Mouse (Mus musculus): Measurements from ENCODE around the gene Smpd3. TPM values are rescaled to one million over a fixed set of nuclear protein-coding genes. Genes with fewer than 3 reads are reported as not detected.

Gene Smpd3
- polyA plus RNA-seq, 1 experiment from 2014 or later = 1.0 TPM

GRCm38 (mm10) chr8:106335196-106335595 is 2.6 kb downstream of the Smpd3 start:
- 59% methylated on average over 4 of the region's 4 CpGs for WGBS
- no peak for ATAC-seq (ENCODE audit: low FRiP score, low TSS enrichment)

GRCm38 (mm10) chr8:106333346-106333745 is 4.4 kb downstream of the Smpd3 start:
- WGBS = 39% methylated on average over 8 of the region's 8 CpGs
- Histone ChIP-seq H3K36me3 (ENCODE audit: insufficient read depth, low read length) (no peaks in the 10 kb centered on the region), H3K9ac (replicated peaks; ENCODE audit: low read length) (no peak overlapping the region), H3K4me3 (ENCODE audit: low read length) (no peak overlapping the region), H3K4me2 (replicated peaks; ENCODE audit: low read depth, low read length) (no peak overlapping the region), H3K9me3 (ENCODE audit: low read length) (no peaks in the 10 kb centered on the region), H3K27ac (ENCODE audit: low read length) (no peak overlapping the region), H3K4me1 (ENCODE audit: insufficient read depth, low read length) (peaks cover 5% of the 10 kb centered on the region; the same call in 1 of the 2 replicates), H3K27me3 (ENCODE audit: insufficient read depth, low read length) (peaks cover 28% of the 10 kb centered on the region)
- no peak for ATAC-seq (ENCODE audit: low FRiP score, low TSS enrichment)

More at GRCm38 (mm10) chr8:106335196-106335595, 2.6 kb downstream of the Smpd3 start:
- Histone ChIP-seq H3K27me3 (ENCODE audit: insufficient read depth, low read length) (peaks cover 28% of the 10 kb centered on the region), H3K36me3 (ENCODE audit: insufficient read depth, low read length) (no peaks in the 10 kb centered on the region), H3K9ac (replicated peaks; ENCODE audit: low read length) (no peak overlapping the region), H3K4me3 (ENCODE audit: low read length) (no peak overlapping the region), H3K27ac (ENCODE audit: low read length) (no peak overlapping the region), H3K4me1 (ENCODE audit: insufficient read depth, low read length) (peaks cover 11% of the 10 kb centered on the region), H3K9me3 (ENCODE audit: low read length) (no peaks in the 10 kb centered on the region), H3K4me2 (replicated peaks; ENCODE audit: low read depth, low read length) (no peak overlapping the region)

- H3K9me3 ChIP-seq (ENCODE audit: low read length) = no peaks in the 10 kb centered on the region
- peaks cover 3% of the 10 kb centered on the region; the same call in 1 of the 2 replicates for H3K4me1 ChIP-seq (ENCODE audit: insufficient read depth, low read length)
- H3K36me3 ChIP-seq (ENCODE audit: insufficient read depth, low read length) = no peaks in the 10 kb centered on the region
- H3K9ac ChIP-seq (replicated peaks; ENCODE audit: low read length) = no peak overlapping the region
- WGBS = 45% methylated on average over 4 of the region's 4 CpGs
- no peak overlapping the region for H3K27ac ChIP-seq (ENCODE audit: low read length)
- H3K4me3 ChIP-seq (ENCODE audit: low read length) = no peak overlapping the region
- peaks cover 27% of the 10 kb centered on the region for H3K27me3 ChIP-seq (ENCODE audit: insufficient read depth, low read length)
- H3K4me2 ChIP-seq (replicated peaks; ENCODE audit: low read depth, low read length) = no peak overlapping the region
- ATAC-seq (ENCODE audit: low FRiP score, low TSS enrichment) = no peak
Measured at GRCm38 (mm10) chr8:106332498-106332897, 5.3 kb downstream of the Smpd3 start.

- 79% methylated on average over 4 of the region's 4 CpGs for WGBS
- no peak overlapping the region for H3K9ac ChIP-seq (replicated peaks; ENCODE audit: low read length)
- H3K4me2 ChIP-seq (replicated peaks; ENCODE audit: low read depth, low read length) = no peak overlapping the region
- no peaks in the 10 kb centered on the region for H3K9me3 ChIP-seq (ENCODE audit: low read length)
- H3K27ac ChIP-seq (ENCODE audit: low read length) = no peak overlapping the region
- ATAC-seq (ENCODE audit: low FRiP score, low TSS enrichment) = no peak
- H3K36me3 ChIP-seq (ENCODE audit: insufficient read depth, low read length) = no peaks in the 10 kb centered on the region
- no peak overlapping the region for H3K4me3 ChIP-seq (ENCODE audit: low read length)
- H3K4me1 ChIP-seq (ENCODE audit: insufficient read depth, low read length) = no peaks in the 10 kb centered on the region
- no peaks in the 10 kb centered on the region for H3K27me3 ChIP-seq (ENCODE audit: insufficient read depth, low read length)
Measured at GRCm38 (mm10) chr8:106326624-106327023, 11.2 kb downstream of the Smpd3 start.

GRCm38 (mm10) chr8:106321434-106321833 is 16.4 kb downstream of the Smpd3 start:
- Histone ChIP-seq H3K4me1 (ENCODE audit: insufficient read depth, low read length) (no peaks in the 10 kb centered on the region), H3K27me3 (ENCODE audit: insufficient read depth, low read length) (no peaks in the 10 kb centered on the region), H3K4me2 (replicated peaks; ENCODE audit: low read depth, low read length) (no peak overlapping the region), H3K9ac (replicated peaks; ENCODE audit: low read length) (no peak overlapping the region), H3K36me3 (ENCODE audit: insufficient read depth, low read length) (no peaks in the 10 kb centered on the region), H3K4me3 (ENCODE audit: low read length) (no peak overlapping the region), H3K27ac (ENCODE audit: low read length) (no peak overlapping the region), H3K9me3 (ENCODE audit: low read length) (no peaks in the 10 kb centered on the region)
- no peak for ATAC-seq (ENCODE audit: low FRiP score, low TSS enrichment)
- 83% methylated on average over 7 of the region's 7 CpGs for WGBS

GRCm38 (mm10) chr8:106320002-106320401 is 17.8 kb downstream of the Smpd3 start:
- H3K27me3 ChIP-seq (ENCODE audit: insufficient read depth, low read length) = no peaks in the 10 kb centered on the region
- ATAC-seq (ENCODE audit: low FRiP score, low TSS enrichment) = no peak
- H3K27ac ChIP-seq (ENCODE audit: low read length) = no peak overlapping the region
- 67% methylated on average over 6 of the region's 6 CpGs for WGBS
- H3K4me1 ChIP-seq (ENCODE audit: insufficient read depth, low read length) = no peaks in the 10 kb centered on the region
- H3K4me2 ChIP-seq (replicated peaks; ENCODE audit: low read depth, low read length) = no peak overlapping the region
- no peaks in the 10 kb centered on the region for H3K36me3 ChIP-seq (ENCODE audit: insufficient read depth, low read length)
- H3K9me3 ChIP-seq (ENCODE audit: low read length) = no peaks in the 10 kb centered on the region
- no peak overlapping the region for H3K9ac ChIP-seq (replicated peaks; ENCODE audit: low read length)
- H3K4me3 ChIP-seq (ENCODE audit: low read length) = no peak overlapping the region

- Histone ChIP-seq H3K9me3 (ENCODE audit: low read length) (no peaks in the 10 kb centered on the region), H3K36me3 (ENCODE audit: insufficient read depth, low read length) (no peaks in the 10 kb centered on the region), H3K4me2 (replicated peaks; ENCODE audit: low read depth, low read length) (no peak overlapping the region), H3K27ac (ENCODE audit: low read length) (no peak overlapping the region), H3K4me1 (ENCODE audit: insufficient read depth, low read length) (no peaks in the 10 kb centered on the region), H3K4me3 (ENCODE audit: low read length) (no peak overlapping the region), H3K9ac (replicated peaks; ENCODE audit: low read length) (no peak overlapping the region), H3K27me3 (ENCODE audit: insufficient read depth, low read length) (no peaks in the 10 kb centered on the region)
- no peak for ATAC-seq (ENCODE audit: low FRiP score, low TSS enrichment)
- WGBS = 60% methylated on average over 4 of the region's 4 CpGs
Measured at GRCm38 (mm10) chr8:106317091-106317490, 20.7 kb downstream of the Smpd3 start.

GRCm38 (mm10) chr8:106316506-106316905 is 21.3 kb downstream of the Smpd3 start:
- Histone ChIP-seq H3K4me2 (replicated peaks; ENCODE audit: low read depth, low read length) (no peak overlapping the region), H3K4me1 (ENCODE audit: insufficient read depth, low read length) (no peaks in the 10 kb centered on the region), H3K27ac (ENCODE audit: low read length) (no peak overlapping the region), H3K9ac (replicated peaks; ENCODE audit: low read length) (no peak overlapping the region), H3K36me3 (ENCODE audit: insufficient read depth, low read length) (no peaks in the 10 kb centered on the region), H3K27me3 (ENCODE audit: insufficient read depth, low read length) (no peaks in the 10 kb centered on the region), H3K9me3 (ENCODE audit: low read length) (no peaks in the 10 kb centered on the region), H3K4me3 (ENCODE audit: low read length) (no peak overlapping the region)
- WGBS = 80% methylated on average over 10 of the region's 10 CpGs
- ATAC-seq (ENCODE audit: low FRiP score, low TSS enrichment) = no peak

GRCm38 (mm10) chr8:106315402-106316187 is 22.2 kb downstream of the Smpd3 start:
- no peak for ATAC-seq (ENCODE audit: low FRiP score, low TSS enrichment)
- Histone ChIP-seq H3K4me3 (ENCODE audit: low read length) (no peak overlapping the region), H3K4me2 (replicated peaks; ENCODE audit: low read depth, low read length) (no peak overlapping the region), H3K36me3 (ENCODE audit: insufficient read depth, low read length) (no peaks in the 10 kb centered on the region), H3K9ac (replicated peaks; ENCODE audit: low read length) (no peak overlapping the region), H3K27ac (ENCODE audit: low read length) (no peak overlapping the region), H3K9me3 (ENCODE audit: low read length) (no peaks in the 10 kb centered on the region), H3K27me3 (ENCODE audit: insufficient read depth, low read length) (no peaks in the 10 kb centered on the region), H3K4me1 (ENCODE audit: insufficient read depth, low read length) (no peaks in the 10 kb centered on the region)
- WGBS = 85% methylated on average over 6 of the region's 6 CpGs

GRCm38 (mm10) chr8:106313799-106314198 is 24.0 kb downstream of the Smpd3 start:
- H3K27ac ChIP-seq (ENCODE audit: low read length) = no peak overlapping the region
- no peaks in the 10 kb centered on the region for H3K4me1 ChIP-seq (ENCODE audit: insufficient read depth, low read length)
- ATAC-seq (ENCODE audit: low FRiP score, low TSS enrichment) = no peak
- 54% methylated on average over 2 of the region's 2 CpGs for WGBS
- H3K4me2 ChIP-seq (replicated peaks; ENCODE audit: low read depth, low read length) = no peak overlapping the region
- no peak overlapping the region for H3K4me3 ChIP-seq (ENCODE audit: low read length)
- no peaks in the 10 kb centered on the region for H3K36me3 ChIP-seq (ENCODE audit: insufficient read depth, low read length)
- no peaks in the 10 kb centered on the region for H3K9me3 ChIP-seq (ENCODE audit: low read length)
- no peak overlapping the region for H3K9ac ChIP-seq (replicated peaks; ENCODE audit: low read length)
- no peaks in the 10 kb centered on the region for H3K27me3 ChIP-seq (ENCODE audit: insufficient read depth, low read length)

All from kidney, embryonic 16.5 days (tissue).